ENCODE assay signal across 25 mouse cellular contexts in the genomic region with DNA sequence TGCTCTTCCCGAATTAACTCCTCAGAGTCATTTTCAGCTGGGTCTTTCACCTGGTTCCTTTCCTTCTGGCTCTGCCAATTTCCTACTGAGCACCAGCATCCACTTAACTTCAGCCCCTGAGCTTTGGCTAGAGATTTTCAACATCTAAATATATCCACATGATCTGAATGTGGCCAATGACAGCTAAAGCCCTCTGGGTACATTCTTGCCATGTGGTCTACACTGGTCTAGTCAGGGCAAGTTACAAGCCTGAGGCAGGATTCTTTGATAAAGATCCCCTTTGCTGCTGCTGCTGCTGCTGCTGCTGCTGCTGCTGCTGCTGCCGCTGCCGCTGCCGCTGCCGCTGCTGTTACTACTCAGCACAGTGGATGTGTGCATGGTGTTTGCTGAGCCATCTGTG.
DNase-seq lines count a peak whose midpoint lies in the region; ATAC-seq and TF ChIP-seq lines count a peak whose summit lies in the region.
"Had no signal": no experiment of that assay in that cellular context is flagged by ENCODE, and none has a peak within 500 bp of the region (broad histone marks: within the 10 kb centered on the region; RNA-seq: fewer than 3 reads in every experiment).

No protein-coding gene starts in this region.

- H3K27me3 ChIP-seq in heart, embryonic 15.5 days, result no peaks in the 10 kb centered on the region
- no peaks in the 10 kb centered on the region for H3K27me3 ChIP-seq in midbrain, embryonic 10.5 days (ENCODE audit: low read depth, poor library complexity, severe bottlenecking)
- no peaks in the 10 kb centered on the region for H3K27me3 ChIP-seq in midbrain, postnatal 0 days (ENCODE audit: insufficient read depth, low read length)
- no peaks in the 10 kb centered on the region for H3K27me3 ChIP-seq in hindbrain, embryonic 15.5 days
- no peaks in the 10 kb centered on the region for H3K27me3 ChIP-seq in neural tube, embryonic 14.5 days (ENCODE audit: control insufficient read depth, insufficient read depth, low read length)
- no peaks in the 10 kb centered on the region for H3K27me3 ChIP-seq in kidney, adult 2 months (replicated peaks; ENCODE audit: control insufficient read depth, insufficient read depth, low read length)
- H3K27me3 ChIP-seq: embryonic facial prominence, embryonic 12.5 days; neural tube, embryonic 12.5 days had no signal

- no peak overlapping the region for H3K9ac ChIP-seq in heart, embryonic 15.5 days
- no peak overlapping the region for H3K9ac ChIP-seq in midbrain, postnatal 0 days (replicated peaks; ENCODE audit: low read length, poor library complexity, severe bottlenecking)
- no peak overlapping the region for H3K9ac ChIP-seq in hindbrain, embryonic 15.5 days
- H3K9ac ChIP-seq in neural tube, embryonic 14.5 days (replicated peaks; ENCODE audit: low read depth, low read length), result no peak overlapping the region
- H3K9ac ChIP-seq: embryonic facial prominence, embryonic 12.5 days; liver, embryonic 14.5 days; lung, embryonic 14.5 days; neural tube, embryonic 12.5 days had no signal

- TF ChIP-seq CTCF in midbrain, postnatal 0 days (IDR thresholded peaks at IDR 0.05), result no peak
- no peak for TF ChIP-seq CTCF in kidney, adult 2 months (conservative IDR thresholded peaks at IDR 0.05; ENCODE audit: insufficient read depth, insufficient read length, low read depth, low read length)

- no peaks in the 10 kb centered on the region for H3K36me3 ChIP-seq in heart, embryonic 15.5 days
- no peaks in the 10 kb centered on the region for H3K36me3 ChIP-seq in midbrain, embryonic 10.5 days
- H3K36me3 ChIP-seq in midbrain, postnatal 0 days (ENCODE audit: insufficient read depth, low read length), result no peaks in the 10 kb centered on the region
- no peaks in the 10 kb centered on the region for H3K36me3 ChIP-seq in hindbrain, embryonic 15.5 days
- no peaks in the 10 kb centered on the region for H3K36me3 ChIP-seq in neural tube, embryonic 14.5 days (ENCODE audit: control insufficient read depth, insufficient read depth, low read length)
- no peaks in the 10 kb centered on the region for H3K36me3 ChIP-seq in kidney, adult 2 months (ENCODE audit: control insufficient read depth, insufficient read depth, low read length)
- H3K36me3 ChIP-seq: embryonic facial prominence, embryonic 12.5 days; heart, embryonic 10.5 days; neural tube, embryonic 12.5 days had no signal

- DNase-seq in heart, postnatal 14 days, result no peak
- DNase-seq in midbrain, embryonic 10.5 days (ENCODE audit: low spot score), result no peak
- DNase-seq in midbrain, postnatal 0 days (ENCODE audit: low spot score), result no peak
- DNase-seq in spleen, adult 18-20 months, result no peak
- DNase-seq in kidney, adult 2 months, result no peak
- DNase-seq: adrenal gland, postnatal 14 days; cerebellum, adult 11-12 months; cerebellum, adult 9-11 months; embryo, embryonic 11 days; gastrocnemius, postnatal 10 days; heart, postnatal 4 days; kidney, adult 18-20 months; kidney, postnatal 36 days; layer of hippocampus, postnatal 36 days; liver; lung, embryonic 14.5 days; lung, postnatal 14 days had no signal

- intact Hi-C loops in heart, postnatal 14 days (cut with DNase I), result no loop called here

- H3K27ac ChIP-seq in heart, embryonic 15.5 days, result no peak overlapping the region
- H3K27ac ChIP-seq in midbrain, embryonic 10.5 days (replicated peaks), result peak overlapping the region; percentile 88
- H3K27ac ChIP-seq in midbrain, postnatal 0 days (ENCODE audit: low read depth, low read length), result no peak overlapping the region
- peak overlapping the region; percentile 85; the same call in 1 of the 2 replicates for H3K27ac ChIP-seq in hindbrain, embryonic 15.5 days (replicated peaks)
- H3K27ac ChIP-seq in neural tube, embryonic 14.5 days (ENCODE audit: low read depth, low read length), result peak overlapping the region; percentile 48; the same call in 1 of the 2 replicates
- H3K27ac ChIP-seq in kidney, adult 2 months (ENCODE audit: insufficient read depth, low read depth, low read length), result no peak overlapping the region
- H3K27ac ChIP-seq: embryonic facial prominence, embryonic 12.5 days; heart, embryonic 10.5 days; liver, embryonic 14.5 days; neural tube, embryonic 12.5 days had no signal

- 0 out of 2 replicates have a peak overlapping the region, but pooled peaks have one; percentile 5 for H3K4me2 ChIP-seq in heart, embryonic 15.5 days
- H3K4me2 ChIP-seq in midbrain, postnatal 0 days (ENCODE audit: low read depth, low read length, poor library complexity, severe bottlenecking), result no peak overlapping the region
- no peak overlapping the region for H3K4me2 ChIP-seq in hindbrain, embryonic 15.5 days
- no peak overlapping the region for H3K4me2 ChIP-seq in neural tube, embryonic 14.5 days (ENCODE audit: low read depth, low read length)
- H3K4me2 ChIP-seq: embryonic facial prominence, embryonic 12.5 days; lung, embryonic 14.5 days; neural tube, embryonic 12.5 days had no signal

- peaks cover 21% of the 10 kb centered on the region for H3K4me1 ChIP-seq in heart, embryonic 15.5 days (replicated peaks)
- H3K4me1 ChIP-seq in midbrain, embryonic 10.5 days, result peaks cover 45% of the 10 kb centered on the region
- H3K4me1 ChIP-seq in midbrain, postnatal 0 days (ENCODE audit: insufficient read depth, low read length), result peaks cover 8% of the 10 kb centered on the region; the same call in 1 of the 2 replicates
- peaks cover 24% of the 10 kb centered on the region for H3K4me1 ChIP-seq in hindbrain, embryonic 15.5 days (replicated peaks)
- no peaks in the 10 kb centered on the region for H3K4me1 ChIP-seq in neural tube, embryonic 14.5 days (ENCODE audit: control insufficient read depth, insufficient read depth, low read length)
- H3K4me1 ChIP-seq in kidney, adult 2 months (ENCODE audit: control insufficient read depth, insufficient read depth, low read length), result no peaks in the 10 kb centered on the region
- H3K4me1 ChIP-seq: embryonic facial prominence, embryonic 12.5 days had no signal

- H3K9me3 ChIP-seq in heart, embryonic 15.5 days (replicated peaks), result no peaks in the 10 kb centered on the region
- no peaks in the 10 kb centered on the region for H3K9me3 ChIP-seq in midbrain, embryonic 10.5 days (replicated peaks)
- no peaks in the 10 kb centered on the region for H3K9me3 ChIP-seq in midbrain, postnatal 0 days (ENCODE audit: low read length)
- H3K9me3 ChIP-seq in hindbrain, embryonic 15.5 days, result no peaks in the 10 kb centered on the region
- H3K9me3 ChIP-seq in neural tube, embryonic 14.5 days (ENCODE audit: control insufficient read depth, low read length), result no peaks in the 10 kb centered on the region
- H3K9me3 ChIP-seq: embryonic facial prominence, embryonic 12.5 days; heart, embryonic 10.5 days; neural tube, embryonic 12.5 days had no signal

- 77% methylated on average over 5 of the region's 5 CpGs for WGBS in heart, embryonic 15.5 days
- 89% methylated on average over 5 of the region's 5 CpGs for WGBS in midbrain, embryonic 10.5 days
- WGBS in midbrain, postnatal 0 days, result 73% methylated on average over 5 of the region's 5 CpGs
- WGBS in hindbrain, embryonic 15.5 days, result 87% methylated on average over 5 of the region's 5 CpGs
- WGBS in neural tube, embryonic 14.5 days, result 86% methylated on average over 5 of the region's 5 CpGs
- 86% methylated on average over 5 of the region's 5 CpGs for WGBS in kidney, adult 2 months

- no peak for ATAC-seq in heart, embryonic 15.5 days (replicated peaks; ENCODE audit: insufficient number of reproducible peaks, insufficient read depth, low FRiP score, low read depth)
- no peak for ATAC-seq in midbrain, postnatal 0 days (ENCODE audit: low FRiP score)
- no peak for ATAC-seq in hindbrain, embryonic 15.5 days (ENCODE audit: low FRiP score, low read depth)
- ATAC-seq in neural tube, embryonic 14.5 days (ENCODE audit: low read depth), result no peak
- ATAC-seq: CD4-positive, CD25-positive, alpha-beta regulatory T cell, adult 4 months had no signal

- no peak for TF ChIP-seq POLR2A in kidney, adult 2 months (IDR thresholded peaks at IDR 0.05; ENCODE audit: low read depth, low read length)

- H3K4me3 ChIP-seq in heart, embryonic 15.5 days, result no peak overlapping the region
- no peak overlapping the region for H3K4me3 ChIP-seq in midbrain, embryonic 10.5 days
- no peak overlapping the region for H3K4me3 ChIP-seq in midbrain, postnatal 0 days (ENCODE audit: low read depth, low read length)
- no peak overlapping the region for H3K4me3 ChIP-seq in hindbrain, embryonic 15.5 days
- no peak overlapping the region for H3K4me3 ChIP-seq in neural tube, embryonic 14.5 days (ENCODE audit: low read depth, low read length)
- no peak overlapping the region for H3K4me3 ChIP-seq in kidney, adult 2 months (ENCODE audit: insufficient read depth, low read depth, low read length)
- H3K4me3 ChIP-seq: embryonic facial prominence, embryonic 12.5 days; heart, embryonic 10.5 days; neural tube, embryonic 12.5 days had no signal

Comparison
In these comparisons a context has a peak if more than half of its experiments do, and no peak if none do; other contexts are left out.
1. H3K27ac ChIP-seq: peak in midbrain, embryonic 10.5 days (single experiment), hindbrain, embryonic 15.5 days (single experiment) and neural tube, embryonic 14.5 days (single experiment); none in heart, embryonic 15.5 days (single experiment), midbrain, postnatal 0 days (single experiment) and kidney, adult 2 months (single experiment).